Mouse (Mus musculus) embryo, embryonic 11.5 days (tissue): ENCODE results near the gene Galnt10.

Source experiments
- DNase-seq: peaks from one replicate; pipeline ENCODE4 v3.0.0-alpha.2; 2012; ENCODE audit warnings: low read depth, low spot score

Galnt10 gene

GRCm38 (mm10) chr11:57827915-57828545, 182.8 kb downstream of the Galnt10 start:
- no peak for DNase-seq

GRCm38 (mm10) chr11:57828955-57829870, 184.0 kb downstream of the Galnt10 start:
- DNase-seq, result no peak

GRCm38 (mm10) chr11:57829871-57830775, 184.9 kb downstream of the Galnt10 start:
- no peak for DNase-seq

- no peak for DNase-seq
These were observed 186.1 kb downstream of the Galnt10 start for GRCm38 (mm10) chr11:57831281-57831781.

- no peak for DNase-seq
These were observed 186.6 kb downstream of the Galnt10 start for GRCm38 (mm10) chr11:57831861-57832260.

GRCm38 (mm10) chr11:57832552-57833201, 187.4 kb downstream of the Galnt10 start, which contains the start of gene Hand1:
Gene Hand1 (minus strand): TSS chr11:57832818.
- no peak for DNase-seq

- no peak for DNase-seq
These were observed 188.2 kb downstream of the Galnt10 start for GRCm38 (mm10) chr11:57833296-57833977.

- no peak for DNase-seq
These were observed 188.8 kb downstream of the Galnt10 start for GRCm38 (mm10) chr11:57834031-57834430.

- no peak for DNase-seq
These were observed 190.1 kb downstream of the Galnt10 start for GRCm38 (mm10) chr11:57835331-57835730.

- no peak for DNase-seq
These were observed 190.7 kb downstream of the Galnt10 start for GRCm38 (mm10) chr11:57835931-57836330.

GRCm38 (mm10) chr11:57836401-57836800, 191.2 kb downstream of the Galnt10 start:
- DNase-seq, result no peak
